Mouse (Mus musculus): ENCODE measurements around the gene Lemd2. TPM values are rescaled to one million over a fixed set of nuclear protein-coding genes. Genes with fewer than 3 reads are reported as not detected.

Lemd2 gene
- total RNA-seq, 2 experiments from 2014 or later = 18.0 to 21.8 TPM

DNA sequence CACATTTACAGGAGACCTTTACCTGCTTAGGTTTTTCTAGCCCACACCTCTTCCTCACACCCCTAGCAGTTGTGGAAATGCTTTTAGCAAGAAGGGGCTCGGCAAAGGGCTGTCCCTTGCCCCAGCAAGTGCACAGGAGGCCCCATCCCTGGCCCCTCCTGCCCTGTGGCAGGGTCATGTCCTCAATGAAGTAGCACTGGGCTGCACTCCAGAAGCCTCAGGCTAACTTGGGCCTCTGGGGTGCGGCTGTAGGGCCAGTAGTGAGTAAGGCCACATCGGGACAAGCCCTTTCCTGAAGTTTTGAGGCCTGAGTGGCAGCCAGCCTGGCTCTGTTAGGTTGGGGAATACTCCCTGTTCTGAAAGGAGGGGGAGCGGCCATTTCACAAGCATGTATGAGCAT lies 43.4 kb downstream of the Lemd2 start:
- peak; percentile 86 for DNase-seq

GRCm38 (mm10) chr17:27159169-27159568 lies 45.1 kb downstream of the Lemd2 start:
- DNase-seq = peak; percentile 83

DNA sequence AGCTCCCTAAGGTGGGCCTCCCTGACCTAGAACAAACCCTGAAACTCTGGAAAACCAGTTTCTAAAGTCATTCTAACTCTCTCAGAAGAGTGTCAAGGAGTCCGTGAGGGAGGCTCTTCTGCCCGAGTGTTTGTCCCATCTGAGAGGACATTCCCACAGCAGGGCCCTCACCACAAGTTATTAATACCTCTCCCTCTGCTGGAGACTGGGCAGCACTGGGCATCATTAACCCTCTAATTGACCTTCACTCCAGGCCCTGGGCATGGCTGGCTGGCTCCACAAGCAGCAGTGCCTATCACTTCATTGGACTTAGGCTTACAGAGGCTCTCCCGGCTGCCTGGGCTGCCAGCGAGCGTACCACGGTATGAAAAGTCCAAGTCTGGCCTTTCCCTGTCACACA lies 45.8 kb downstream of the Lemd2 start:
- peak; percentile 66 for DNase-seq

DNA sequence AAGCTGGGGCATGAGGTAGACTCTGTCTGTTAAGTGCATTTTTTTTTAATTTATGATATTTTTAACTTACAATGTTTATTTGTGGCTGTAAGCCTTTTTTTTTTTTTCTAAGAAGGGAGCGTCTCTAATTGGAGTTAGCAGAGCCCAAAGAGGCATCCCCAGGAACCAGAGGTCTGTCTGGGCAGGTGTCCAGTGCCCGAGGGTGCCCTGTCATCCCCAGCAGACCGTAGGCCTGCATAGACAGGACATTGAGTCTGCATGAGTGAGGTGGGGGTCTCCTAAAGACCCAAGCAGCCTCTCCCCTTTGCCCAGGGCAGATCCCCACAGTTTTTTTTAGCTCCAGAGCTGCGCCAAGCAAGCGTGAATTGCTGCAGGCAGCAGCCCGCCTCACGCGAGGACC lies 48.5 kb downstream of the Lemd2 start:
- DNase-seq = no peak

DNA sequence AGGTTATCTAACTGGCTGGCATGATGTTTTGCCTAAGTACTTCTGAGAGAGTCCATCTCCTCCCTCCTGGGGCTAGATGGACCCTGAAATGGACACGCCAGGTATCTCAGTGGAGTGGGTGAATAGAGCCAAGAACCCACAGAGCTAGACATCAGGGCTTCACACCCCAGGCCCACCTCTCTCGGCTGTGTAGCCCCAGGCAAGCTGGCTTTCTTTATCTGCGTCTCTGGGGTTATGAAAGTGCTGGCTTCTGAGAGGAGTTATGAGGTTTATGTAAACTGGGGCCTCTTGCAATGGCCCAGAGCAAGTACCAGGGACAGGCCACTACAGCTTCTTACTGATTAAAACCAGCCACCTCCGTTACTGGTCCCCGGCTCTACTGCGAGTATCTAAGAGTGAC lies 49.4 kb downstream of the Lemd2 start:
- no peak for DNase-seq

GRCm38 (mm10) chr17:27154256-27154655 lies 50.0 kb downstream of the Lemd2 start:
- peak; percentile 85 for DNase-seq

GRCm38 (mm10) chr17:27153773-27154193 lies 50.5 kb downstream of the Lemd2 start:
- peak; percentile 86 for DNase-seq

- DNase-seq = peak; percentile 64
Observed at GRCm38 (mm10) chr17:27152976-27153723, 51.1 kb downstream of the Lemd2 start.

DNA sequence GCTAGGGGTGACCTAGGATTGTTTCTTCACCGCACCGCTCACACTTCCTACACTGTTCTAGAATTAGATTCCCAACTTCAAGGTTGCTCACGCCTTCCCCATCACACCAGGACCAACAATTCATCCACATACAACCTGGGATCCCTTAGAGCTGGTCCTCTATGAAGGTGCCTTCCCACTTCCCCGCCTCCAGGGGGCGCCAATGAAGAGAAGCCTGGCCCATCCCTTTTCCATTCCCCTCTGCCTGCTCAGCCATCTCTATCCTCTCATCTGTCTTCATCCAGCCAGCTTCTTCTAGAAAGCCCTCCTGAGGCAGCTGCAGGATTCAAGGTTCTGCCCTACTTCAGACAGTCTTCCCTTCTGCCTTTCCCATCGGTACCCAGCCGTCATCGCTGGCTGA lies 52.9 kb downstream of the Lemd2 start:
- DNase-seq = no peak

DNA sequence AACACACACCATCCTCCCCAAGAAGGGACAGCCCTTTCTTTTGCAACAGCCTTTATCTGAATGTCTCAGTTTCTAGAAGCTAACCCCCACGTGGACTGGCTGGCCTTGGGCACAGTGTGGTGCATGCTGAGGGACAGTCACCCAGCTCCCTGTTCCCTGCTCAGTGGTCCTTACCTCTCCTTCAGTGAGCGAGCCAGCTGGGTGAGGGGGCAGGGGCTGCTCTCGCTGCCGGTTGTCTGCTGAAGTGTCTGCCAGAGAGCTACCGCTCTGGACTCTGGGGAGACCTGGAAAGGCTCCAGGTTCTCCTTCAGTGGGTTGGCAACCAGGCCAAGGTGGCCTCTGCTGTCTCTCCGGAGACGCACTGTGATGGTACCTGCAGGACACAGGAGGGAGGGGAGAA lies 53.4 kb downstream of the Lemd2 start:
- DNase-seq = no peak

GRCm38 (mm10) chr17:27146323-27146923 lies 57.8 kb downstream of the Lemd2 start:
- no peak for DNase-seq

DNA sequence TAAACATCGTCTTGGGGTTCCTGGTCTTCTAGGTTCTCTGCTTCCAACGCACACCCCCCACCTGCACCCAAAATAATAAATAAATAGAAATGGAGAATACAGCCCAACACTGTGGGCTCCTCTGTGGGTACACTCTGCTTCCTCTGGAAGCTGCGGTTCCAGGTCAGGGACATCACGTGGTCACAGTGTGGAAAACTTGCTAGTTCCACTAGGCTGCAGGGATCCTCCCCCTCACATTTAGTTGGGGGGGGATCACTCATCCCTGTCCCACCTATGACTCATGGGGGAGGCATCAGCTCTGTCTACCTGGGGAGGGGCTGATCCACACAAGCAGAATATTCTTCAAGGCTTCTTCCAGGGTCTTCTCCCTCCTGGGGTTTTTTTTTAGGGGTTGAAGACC lies 60.1 kb downstream of the Lemd2 start:
- DNase-seq = no peak

DNA sequence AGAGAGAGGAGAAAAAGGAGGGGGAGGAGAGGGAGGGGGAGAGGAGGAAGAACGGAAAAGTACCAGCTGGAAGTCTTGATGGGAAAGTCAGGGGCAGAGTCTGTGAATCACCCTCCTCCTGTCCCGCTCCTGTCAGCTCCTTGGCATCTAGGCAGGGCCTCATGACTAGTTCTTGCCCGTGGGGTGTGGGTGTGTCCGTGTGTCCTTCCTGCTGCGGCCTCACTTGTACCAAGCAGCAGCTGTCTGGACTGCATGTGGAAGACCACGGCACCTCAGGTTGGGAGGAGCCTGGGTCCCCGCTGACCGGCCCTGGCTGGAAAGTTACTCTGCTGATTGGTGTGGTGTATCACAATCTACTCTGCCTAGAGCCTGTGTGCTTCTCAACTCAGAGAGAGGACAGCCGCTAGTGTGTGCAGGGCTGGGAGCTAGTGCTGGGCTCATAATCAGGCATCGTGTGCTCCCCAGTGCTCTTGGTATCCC lies 62.3 kb downstream of the Lemd2 start:
- DNase-seq = peak; percentile 77

DNA sequence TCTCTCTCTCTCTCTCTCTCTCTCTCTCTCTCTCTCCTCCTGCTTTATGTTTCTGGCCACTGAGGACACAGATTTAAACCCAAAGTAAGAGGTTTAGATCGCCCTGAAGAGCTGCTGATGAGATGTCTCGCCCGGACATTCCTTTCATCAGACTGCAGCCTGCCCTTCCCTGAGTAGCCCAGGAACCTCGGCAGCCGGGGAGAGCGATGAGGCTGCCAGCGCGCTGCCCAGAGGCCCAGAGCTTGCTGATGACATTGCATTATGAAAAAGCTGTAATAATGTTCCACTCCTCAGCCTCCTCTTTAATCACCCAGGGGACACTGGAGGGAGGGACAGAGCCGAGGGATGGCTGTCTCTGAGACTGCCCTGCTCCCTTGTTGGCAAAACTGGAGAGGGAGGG lies 64.0 kb downstream of the Lemd2 start:
- DNase-seq = no peak

Other genes starting within 250 kb of the Lemd2 start
- under 1 TPM; 0.43 to 0.92 TPM for gene Zbtb9, start 231.3 kb downstream of the Lemd2 start, total RNA-seq (2021)
- 10 to 100 TPM; 16.9 to 21.0 TPM for gene Bak1, start 175.5 kb downstream of the Lemd2 start, total RNA-seq (2021)
- 1 to 10 TPM; 1.6 to 2.4 TPM for gene Itpr3, start 147.2 kb downstream of the Lemd2 start, total RNA-seq (2021)
- gene Uqcc2, start 70.6 kb downstream of the Lemd2 start, total RNA-seq (2021) = 100 to 1,000 TPM; 356 to 366 TPM
- gene Ip6k3, start 36.7 kb downstream of the Lemd2 start, total RNA-seq (2021) = 10 to 100 TPM; 73.4 to 94.9 TPM

Data from gastrocnemius, postnatal 25 days (tissue).